ENCODE assay signal across 20 mouse cellular contexts in genomic region chr12:3355068-3355467, GRCm38 (mm10). TPM values are rescaled to one million over a fixed set of nuclear protein-coding genes. Genes with fewer than 3 reads are reported as not detected.
DNase-seq lines count a peak whose midpoint lies in the region; ATAC-seq lines count a peak whose summit lies in the region.
"Had no signal": no experiment of that assay in that cellular context is flagged by ENCODE, and none has a peak within 500 bp of the region (broad histone marks: within the 10 kb centered on the region; RNA-seq: fewer than 3 reads in every experiment).

No protein-coding gene starts in this region.

- no peak overlapping the region for H3K4me2 ChIP-seq in embryonic facial prominence, embryonic 12.5 days (replicated peaks)
- H3K4me2 ChIP-seq: forebrain, embryonic 15.5 days; heart, embryonic 11.5 days; heart, embryonic 15.5 days; hindbrain, embryonic 13.5 days had no signal

- no peaks in the 10 kb centered on the region for H3K9me3 ChIP-seq in embryonic facial prominence, embryonic 12.5 days
- no peaks in the 10 kb centered on the region for H3K9me3 ChIP-seq in embryonic facial prominence, embryonic 10.5 days
- H3K9me3 ChIP-seq: forebrain, embryonic 15.5 days; heart, embryonic 15.5 days; hindbrain, embryonic 13.5 days had no signal

- ATAC-seq in embryonic facial prominence, embryonic 12.5 days (ENCODE audit: insufficient number of reproducible peaks, insufficient read depth, low FRiP score, low TSS enrichment), result 0 out of 2 replicates have a peak, but pooled peaks have one; percentile 41
- ATAC-seq: activated CD4-positive, CD25-positive, alpha-beta regulatory T cell, adult 4 months; forebrain, embryonic 15.5 days; hindbrain, postnatal 0 days; Patski had no signal

- peaks cover 53% of the 10 kb centered on the region for H3K79me2 ChIP-seq in macrophage (ENCODE audit: inconsistent target)

- H3K4me1 ChIP-seq in embryonic facial prominence, embryonic 12.5 days, result no peaks in the 10 kb centered on the region
- H3K4me1 ChIP-seq in embryonic facial prominence, embryonic 10.5 days, result no peaks in the 10 kb centered on the region
- H3K4me1 ChIP-seq: forebrain, embryonic 15.5 days; heart, embryonic 15.5 days; hindbrain, embryonic 13.5 days had no signal

- H3K27me3 ChIP-seq in embryonic facial prominence, embryonic 12.5 days, result no peaks in the 10 kb centered on the region
- no peaks in the 10 kb centered on the region for H3K27me3 ChIP-seq in embryonic facial prominence, embryonic 10.5 days (replicated peaks; ENCODE audit: low read depth, poor library complexity, severe bottlenecking)
- H3K27me3 ChIP-seq: forebrain, embryonic 15.5 days; heart, embryonic 15.5 days; hindbrain, embryonic 13.5 days; Patski had no signal

- no peaks in the 10 kb centered on the region for H3K36me3 ChIP-seq in embryonic facial prominence, embryonic 12.5 days
- no peaks in the 10 kb centered on the region for H3K36me3 ChIP-seq in embryonic facial prominence, embryonic 10.5 days (replicated peaks)
- H3K36me3 ChIP-seq in macrophage (ENCODE audit: inconsistent target), result no peaks in the 10 kb centered on the region
- H3K36me3 ChIP-seq: forebrain, embryonic 15.5 days; heart, embryonic 15.5 days; hindbrain, embryonic 13.5 days had no signal

- H3K9ac ChIP-seq in embryonic facial prominence, embryonic 12.5 days, result no peak overlapping the region
- H3K9ac ChIP-seq: forebrain, embryonic 15.5 days; heart, embryonic 15.5 days; hindbrain, embryonic 13.5 days had no signal

- 86% methylated on average over 8 of the region's 8 CpGs for WGBS in embryonic facial prominence, embryonic 12.5 days
- 82% methylated on average over 8 of the region's 8 CpGs for WGBS in embryonic facial prominence, embryonic 10.5 days
- 75% methylated on average over 8 of the region's 8 CpGs for WGBS in macrophage (ENCODE audit: missing documents)

- H3K4me3 ChIP-seq in embryonic facial prominence, embryonic 12.5 days, result no peak overlapping the region
- no peak overlapping the region for H3K4me3 ChIP-seq in embryonic facial prominence, embryonic 10.5 days
- H3K4me3 ChIP-seq in macrophage (ENCODE audit: inconsistent target), result no peak overlapping the region
- H3K4me3 ChIP-seq: forebrain, embryonic 15.5 days; heart, embryonic 15.5 days; hindbrain, embryonic 13.5 days had no signal

- no peak overlapping the region for H3K27ac ChIP-seq in embryonic facial prominence, embryonic 12.5 days
- H3K27ac ChIP-seq in embryonic facial prominence, embryonic 10.5 days (replicated peaks), result no peak overlapping the region
- peak overlapping the region; percentile 33 for H3K27ac ChIP-seq in macrophage
- H3K27ac ChIP-seq: forebrain, embryonic 15.5 days; heart, embryonic 15.5 days; hindbrain, embryonic 13.5 days; hindbrain, postnatal 0 days had no signal

- DNase-seq in embryonic facial prominence, embryonic 10.5 days (ENCODE audit: low spot score), result no peak
- peak; percentile 23 to 25 for DNase-seq in spleen, postnatal 36 days (ENCODE audit: low spot score in 2 of 2)
- no peak for DNase-seq in spleen, adult 12 weeks (ENCODE audit: low spot score)
- DNase-seq in adrenal gland, postnatal 25 days, result no peak
- no peak for DNase-seq in ovary, postnatal 36 days (ENCODE audit: low spot score)
- DNase-seq: adrenal gland, postnatal 14 days; cerebellum, adult 2 months; cerebellum, postnatal 10 days; gastrocnemius, postnatal 36 days; heart, adult 18-20 months; heart, postnatal 14 days had no signal

RNA-seq across cellular contexts. Expression of gene Kif3c, which starts 9.9 kb away (rescaled TPM):
- 26.1 and 28.1 TPM in 2 replicates for polyA plus RNA-seq in embryonic facial prominence, embryonic 12.5 days (2016; fragmentation: Nextera tagmentation; extraction: Ambion mirVana)
- polyA plus RNA-seq in embryonic facial prominence, embryonic 10.5 days (2016; fragmentation: Nextera tagmentation; extraction: Ambion mirVana), result 18.4 and 20.5 TPM in 2 replicates
- 100 to 1,000 TPM in 6 of 26 experiments, 10 to 100 TPM in 17, 1 to 10 TPM in 3; 7.0 to 251 (median 56.0) TPM for total RNA-seq in macrophage (2018; cell fraction: chromatin; rRNA removed)
- 10 to 100 TPM in 14 of 26 experiments, 1 to 10 TPM in 12; 8.8 to 42.4 (median 15.7) TPM for total RNA-seq in macrophage (2018; cell fraction: cytosol; rRNA removed)
- total RNA-seq in macrophage (2018; cell fraction: nucleus; rRNA removed), result 100 to 1,000 TPM in 1 of 26 experiments, 10 to 100 TPM in 22, 1 to 10 TPM in 3; 6.1 to 117 (median 44.0) TPM
- polyA plus RNA-seq in macrophage (2018), result 3.7 to 7.5 TPM (median 5.0 TPM) in 3 replicates
- total RNA-seq in adrenal gland, postnatal 25 days (2021), result 27.4 and 31.2 TPM in 2 replicates

RNA-seq across cellular contexts. Expression of gene Rab10, which starts 45.3 kb away (rescaled TPM):
- 116 and 121 TPM in 2 replicates for polyA plus RNA-seq in embryonic facial prominence, embryonic 12.5 days (2016; fragmentation: Nextera tagmentation; extraction: Ambion mirVana)
- polyA plus RNA-seq in embryonic facial prominence, embryonic 10.5 days (2016; fragmentation: Nextera tagmentation; extraction: Ambion mirVana), result 73.8 and 76.4 TPM in 2 replicates
- total RNA-seq in macrophage (2018; cell fraction: chromatin; rRNA removed), result 100 to 1,000 TPM in 5 of 26 experiments, 10 to 100 TPM in 21; 17.3 to 133 (median 55.5) TPM
- total RNA-seq in macrophage (2018; cell fraction: cytosol; rRNA removed), result 100 to 1,000 TPM; 110 to 277 (median 170) TPM
- total RNA-seq in macrophage (2018; cell fraction: nucleus; rRNA removed), result 100 to 1,000 TPM in 16 of 26 experiments, 10 to 100 TPM in 10; 56.5 to 254 (median 127) TPM
- polyA plus RNA-seq in macrophage (2018), result 95.3 to 163 TPM (median 111 TPM) in 3 replicates
- 200 and 227 TPM in 2 replicates for total RNA-seq in adrenal gland, postnatal 25 days (2021)

Comparison
In these comparisons a context has a peak if more than half of its experiments do, and no peak if none do; other contexts are left out.
1. DNase-seq: peak in spleen, postnatal 36 days (2 of 2); none in embryonic facial prominence, embryonic 10.5 days (single experiment), spleen, adult 12 weeks (single experiment), adrenal gland, postnatal 25 days (single experiment) and ovary, postnatal 36 days (single experiment).